Mouse (Mus musculus) lung, postnatal 25 days (tissue): ENCODE results near the gene Gm20908.
"Not testable (repeated sequence)": the region's sequence is repeated elsewhere in the genome, so short reads cannot be mapped to it uniquely, and the experiment has no call there.

Experiments
- DNase-seq: peaks from one replicate; pipeline ENCODE4 v3.0.0; 2022; ENCODE audit warnings: low spot score

The Gm20908 gene

DNA sequence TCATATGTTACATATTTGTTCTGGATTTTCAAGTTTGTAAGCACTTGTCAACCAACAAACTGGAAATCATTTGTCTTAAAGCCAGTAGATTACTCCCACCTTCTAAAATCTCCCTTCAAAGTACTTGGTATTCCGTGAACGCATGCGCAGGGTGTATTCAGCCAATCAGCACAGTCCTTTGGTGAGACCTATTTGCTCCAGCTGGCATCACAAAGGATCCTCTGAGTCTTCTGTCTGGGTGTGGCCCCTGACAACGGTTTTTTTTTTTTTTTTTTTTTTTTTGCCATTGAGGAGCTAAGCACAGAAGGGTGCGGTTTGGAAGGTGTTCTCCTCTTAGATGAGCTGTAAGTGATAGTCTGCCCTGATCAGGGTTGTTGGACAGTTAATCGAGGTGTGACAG is at the start of gene Gm20908:
Gene Gm20908 (plus strand): TSS at position 301 of the 400 bp plus-strand sequence.
- not testable (repeated sequence) for DNase-seq
